Mouse (Mus musculus) adrenal gland, postnatal 14 days (tissue): ENCODE measurements around the gene Mcm10. TPM values are rescaled to one million over a fixed set of nuclear protein-coding genes. Genes with fewer than 3 reads are reported as not detected.

Experiments used
- DNase-seq: peaks from one replicate; pipeline ENCODE4 v3.0.0; 2021; ENCODE audit warnings: mixed read lengths
- total RNA-seq: library from RNA; stranded (reverse); gene quantifications from 2 replicates; pipeline ENCODE4 v1.2.3, GENCODE M21; 2021

Gene Mcm10
- total RNA-seq, 1 experiment from 2014 or later, result 7.9 TPM

- no peak for DNase-seq
Observed at GRCm38 (mm10) chr2:5032665-5033064, 20.1 kb upstream of the Mcm10 start.

GRCm38 (mm10) chr2:5031215-5031614, 18.6 kb upstream of the Mcm10 start:
- DNase-seq, result no peak

- no peak for DNase-seq
Observed at GRCm38 (mm10) chr2:5029808-5030207, 17.2 kb upstream of the Mcm10 start.

GRCm38 (mm10) chr2:5028047-5028446, 15.5 kb upstream of the Mcm10 start:
- no peak for DNase-seq

GRCm38 (mm10) chr2:5027057-5027456, 14.5 kb upstream of the Mcm10 start:
- DNase-seq, result no peak

- no peak for DNase-seq
Observed at GRCm38 (mm10) chr2:5025162-5025733, 12.7 kb upstream of the Mcm10 start.

- peak; percentile 28 for DNase-seq
Observed at GRCm38 (mm10) chr2:5023699-5024399, 11.3 kb upstream of the Mcm10 start.

- no peak for DNase-seq
Observed at GRCm38 (mm10) chr2:5023275-5023674, 10.7 kb upstream of the Mcm10 start.

- no peak for DNase-seq
Observed at GRCm38 (mm10) chr2:5019708-5020107, 7.1 kb upstream of the Mcm10 start.

- DNase-seq, result no peak
Observed at GRCm38 (mm10) chr2:5016922-5017321, 4.3 kb upstream of the Mcm10 start.

- no peak for DNase-seq
Observed at GRCm38 (mm10) chr2:5015527-5015926, 2.9 kb upstream of the Mcm10 start.

- no peak for DNase-seq
Observed at GRCm38 (mm10) chr2:5014616-5015015, 2.0 kb upstream of the Mcm10 start.

- no peak for DNase-seq
Observed at GRCm38 (mm10) chr2:5011898-5012490, 597 bp downstream of the Mcm10 start.

GRCm38 (mm10) chr2:5007107-5007506, 5.5 kb downstream of the Mcm10 start:
- DNase-seq, result no peak

GRCm38 (mm10) chr2:5001266-5001665, 11.3 kb downstream of the Mcm10 start:
- no peak for DNase-seq

- no peak for DNase-seq
Observed at GRCm38 (mm10) chr2:4998905-4999304, 13.7 kb downstream of the Mcm10 start.

- no peak for DNase-seq
Observed at GRCm38 (mm10) chr2:4996421-4996824, 16.2 kb downstream of the Mcm10 start.

GRCm38 (mm10) chr2:4995646-4996045, 16.9 kb downstream of the Mcm10 start:
- DNase-seq, result no peak

GRCm38 (mm10) chr2:4994436-4994835, 18.2 kb downstream of the Mcm10 start:
- DNase-seq, result no peak

- no peak for DNase-seq
Observed at GRCm38 (mm10) chr2:4993584-4993983, 19.0 kb downstream of the Mcm10 start.

GRCm38 (mm10) chr2:4988826-4989424, 23.7 kb downstream of the Mcm10 start:
- DNase-seq, result peak; percentile 24

GRCm38 (mm10) chr2:4987388-4988180, 25.0 kb downstream of the Mcm10 start:
- DNase-seq, result no peak

- DNase-seq, result no peak
Observed at GRCm38 (mm10) chr2:4986798-4987197, 25.8 kb downstream of the Mcm10 start.
